11 mouse cellular contexts compared by ENCODE assay signal in the genomic region with DNA sequence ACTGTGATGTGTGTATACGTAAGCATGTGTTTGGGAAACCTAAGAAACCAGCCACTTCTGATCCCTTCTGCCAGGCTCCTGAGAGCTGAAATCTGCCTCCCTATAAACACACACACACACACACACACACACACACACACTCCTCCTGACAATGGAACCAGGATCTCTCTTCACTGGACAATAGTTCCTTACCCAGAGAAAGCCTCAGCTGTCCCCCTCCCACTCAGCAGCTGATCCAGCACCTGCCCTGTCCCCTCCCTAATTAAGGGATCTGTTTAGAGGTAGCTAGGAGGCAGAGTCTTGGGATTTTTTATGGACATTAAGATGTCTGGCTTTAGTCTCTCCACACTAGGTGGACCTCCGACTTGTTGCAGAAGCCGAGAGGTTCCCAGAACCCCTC. TPM values are rescaled to one million over a fixed set of nuclear protein-coding genes. Genes with fewer than 3 reads are reported as not detected.
DNase-seq lines count a peak whose midpoint lies in the region; ATAC-seq lines count a peak whose summit lies in the region.
"Had no signal": no experiment of that assay in that cellular context is flagged by ENCODE, and none has a peak within 500 bp of the region (broad histone marks: within the 10 kb centered on the region; RNA-seq: fewer than 3 reads in every experiment).

No protein-coding gene starts in this region.

- WGBS in heart, embryonic 10.5 days, result 55% methylated on average over 3 of the region's 3 CpGs
- WGBS in neural tube, embryonic 11.5 days, result 76% methylated on average over 3 of the region's 3 CpGs
- WGBS in limb, embryonic 13.5 days, result 52% methylated on average over 3 of the region's 3 CpGs

- peak overlapping the region; percentile 1; the same call in 1 of the 2 replicates for H3K4me2 ChIP-seq in neural tube, embryonic 11.5 days (ENCODE audit: low read depth)
- peak overlapping the region; percentile 69 for H3K4me2 ChIP-seq in limb, embryonic 13.5 days (replicated peaks)

- no peak overlapping the region for H3K9ac ChIP-seq in neural tube, embryonic 11.5 days (ENCODE audit: low read length)
- peak overlapping the region; percentile 98 for H3K9ac ChIP-seq in limb, embryonic 13.5 days

- no peaks in the 10 kb centered on the region for H3K27me3 ChIP-seq in heart, embryonic 10.5 days (ENCODE audit: insufficient read depth, poor library complexity, severe bottlenecking)
- no peaks in the 10 kb centered on the region for H3K27me3 ChIP-seq in neural tube, embryonic 11.5 days (ENCODE audit: control insufficient read depth, insufficient read depth, low read length)
- no peaks in the 10 kb centered on the region for H3K27me3 ChIP-seq in limb, embryonic 13.5 days

- peaks cover 37% of the 10 kb centered on the region for H3K4me1 ChIP-seq in heart, embryonic 10.5 days
- H3K4me1 ChIP-seq in neural tube, embryonic 11.5 days (ENCODE audit: control insufficient read depth, insufficient read depth, low read length), result peaks cover 10% of the 10 kb centered on the region; the same call in 1 of the 2 replicates
- peaks cover 36% of the 10 kb centered on the region for H3K4me1 ChIP-seq in limb, embryonic 13.5 days

- peak overlapping the region; percentile 97 for H3K4me3 ChIP-seq in heart, embryonic 10.5 days
- no peak overlapping the region for H3K4me3 ChIP-seq in neural tube, embryonic 11.5 days (ENCODE audit: low read depth, low read length)
- peak overlapping the region; percentile 96 for H3K4me3 ChIP-seq in limb, embryonic 13.5 days

- no peak for ATAC-seq in neural tube, embryonic 11.5 days (ENCODE audit: insufficient read depth, low FRiP score, low TSS enrichment)
- no peak for ATAC-seq in limb, embryonic 13.5 days (ENCODE audit: low FRiP score, low read depth)

- no peak for DNase-seq in heart, embryonic 10.5 days (ENCODE audit: low spot score)
- no peak for DNase-seq in heart, postnatal 4 days
- no peak for DNase-seq in neural tube, embryonic 11.5 days (ENCODE audit: low spot score)
- no peak for DNase-seq in neural tube, embryonic 10.5 days (ENCODE audit: extremely low spot score, low spot score)
- no peak for DNase-seq in right cerebral cortex, postnatal 36 days (ENCODE audit: low spot score in 2 of 2)
- DNase-seq in urinary bladder, postnatal 36 days (ENCODE audit: low spot score in 2 of 2), result no peak
- DNase-seq in urinary bladder, adult 2 months (ENCODE audit: low spot score), result no peak
- DNase-seq: cerebellum, adult 9-10 months; thymus, postnatal 25 days had no signal

- peak overlapping the region; percentile 62 for H3K27ac ChIP-seq in heart, embryonic 10.5 days
- no peak overlapping the region for H3K27ac ChIP-seq in neural tube, embryonic 11.5 days (ENCODE audit: low read depth, low read length)
- 0 out of 2 replicates have a peak overlapping the region, but pooled peaks have one; percentile 15 for H3K27ac ChIP-seq in limb, embryonic 13.5 days

- no peaks in the 10 kb centered on the region for H3K9me3 ChIP-seq in heart, embryonic 10.5 days
- no peaks in the 10 kb centered on the region for H3K9me3 ChIP-seq in neural tube, embryonic 11.5 days (ENCODE audit: control insufficient read depth, low read length)
- no peaks in the 10 kb centered on the region for H3K9me3 ChIP-seq in limb, embryonic 13.5 days

- peaks cover 44% of the 10 kb centered on the region for H3K36me3 ChIP-seq in heart, embryonic 10.5 days
- H3K36me3 ChIP-seq in neural tube, embryonic 11.5 days (ENCODE audit: control insufficient read depth, insufficient read depth, low read length), result peaks cover 22% of the 10 kb centered on the region
- peaks cover 47% of the 10 kb centered on the region for H3K36me3 ChIP-seq in limb, embryonic 13.5 days

RNA-seq across cellular contexts. Expression of a gene that starts 3.1 kb away (rescaled TPM):
- 44.9 and 61.0 TPM in 2 replicates for polyA plus RNA-seq in heart, embryonic 10.5 days (2016; fragmentation: Nextera tagmentation; extraction: Ambion mirVana)
- 100 to 1,000 TPM; 139 to 141 TPM for total RNA-seq in heart, postnatal 4 days (2021)
- 32.2 and 37.7 TPM in 2 replicates for polyA plus RNA-seq in neural tube, embryonic 11.5 days (2014; fragmentation: Nextera tagmentation; extraction: Ambion mirVana)
- 60.0 and 70.3 TPM in 2 replicates for polyA plus RNA-seq in limb, embryonic 13.5 days (2015; fragmentation: Nextera tagmentation; extraction: Ambion mirVana)
- 54.1 and 59.0 TPM in 2 replicates for polyA plus RNA-seq in urinary bladder, adult 2 months (2012; rRNA removed)

RNA-seq across cellular contexts. Expression of a gene that starts 16.8 kb away (rescaled TPM):
- polyA plus RNA-seq in heart, embryonic 10.5 days (2016; fragmentation: Nextera tagmentation; extraction: Ambion mirVana), result 0.15 and 0.36 TPM in 2 replicates
- under 1 TPM; 0.27 to 0.43 TPM for total RNA-seq in heart, postnatal 4 days (2021)
- 1.3 and 1.9 TPM in 2 replicates for polyA plus RNA-seq in neural tube, embryonic 11.5 days (2014; fragmentation: Nextera tagmentation; extraction: Ambion mirVana)
- polyA plus RNA-seq in limb, embryonic 13.5 days (2015; fragmentation: Nextera tagmentation; extraction: Ambion mirVana), result 0.15 TPM in 1 of 2 replicates, not detected in the other
- polyA plus RNA-seq in urinary bladder, adult 2 months (2012; rRNA removed), result 0.09 and 0.14 TPM in 2 replicates
- total RNA-seq: gastrocnemius, adult 18-20 months had no signal

RNA-seq across cellular contexts. Expression of a gene that starts 22.1 kb away (rescaled TPM):
- polyA plus RNA-seq in heart, embryonic 10.5 days (2016; fragmentation: Nextera tagmentation; extraction: Ambion mirVana), result not detected in 2 replicates
- under 1 TPM; 0.33 to 0.38 TPM for total RNA-seq in heart, postnatal 4 days (2021)
- 0.25 and 0.57 TPM in 2 replicates for polyA plus RNA-seq in neural tube, embryonic 11.5 days (2014; fragmentation: Nextera tagmentation; extraction: Ambion mirVana)
- 0.51 and 1.4 TPM in 2 replicates for polyA plus RNA-seq in limb, embryonic 13.5 days (2015; fragmentation: Nextera tagmentation; extraction: Ambion mirVana)
- 63.8 and 99.3 TPM in 2 replicates for polyA plus RNA-seq in urinary bladder, adult 2 months (2012; rRNA removed)

RNA-seq across cellular contexts. Expression of a gene that starts 28.6 kb away (rescaled TPM):
- polyA plus RNA-seq in heart, embryonic 10.5 days (2016; fragmentation: Nextera tagmentation; extraction: Ambion mirVana), result 83.0 and 94.3 TPM in 2 replicates
- 10 to 100 TPM; 45.7 to 50.8 TPM for total RNA-seq in heart, postnatal 4 days (2021)
- 79.9 and 87.3 TPM in 2 replicates for polyA plus RNA-seq in neural tube, embryonic 11.5 days (2014; fragmentation: Nextera tagmentation; extraction: Ambion mirVana)
- polyA plus RNA-seq in limb, embryonic 13.5 days (2015; fragmentation: Nextera tagmentation; extraction: Ambion mirVana), result 70.6 and 71.6 TPM in 2 replicates
- 41.6 and 47.8 TPM in 2 replicates for polyA plus RNA-seq in urinary bladder, adult 2 months (2012; rRNA removed)

RNA-seq across cellular contexts. Expression of a gene that starts 35.7 kb away (rescaled TPM):
- polyA plus RNA-seq in heart, embryonic 10.5 days (2016; fragmentation: Nextera tagmentation; extraction: Ambion mirVana), result 2.1 and 2.7 TPM in 2 replicates
- 1 to 10 TPM; 1.1 to 2.9 TPM for total RNA-seq in heart, postnatal 4 days (2021)
- 0.49 and 0.91 TPM in 2 replicates for polyA plus RNA-seq in neural tube, embryonic 11.5 days (2014; fragmentation: Nextera tagmentation; extraction: Ambion mirVana)
- polyA plus RNA-seq in limb, embryonic 13.5 days (2015; fragmentation: Nextera tagmentation; extraction: Ambion mirVana), result 0.52 and 0.64 TPM in 2 replicates
- polyA plus RNA-seq in urinary bladder, adult 2 months (2012; rRNA removed), result 0.72 and 2.7 TPM in 2 replicates

Comparison
In these comparisons a context has a peak if more than half of its experiments do, and no peak if none do; other contexts are left out.
1. RNA of a gene that starts 22.1 kb away (polyA plus RNA-seq): 63.8 to 99.3 TPM in urinary bladder, adult 2 months; 0.51 to 1.4 TPM in limb, embryonic 13.5 days, 0.25 to 0.57 TPM in neural tube, embryonic 11.5 days and not detected in heart, embryonic 10.5 days; every median in the first group is over 10 times any median in the second.